Comparison of ENCODE assay signal across 9 mouse cellular contexts in genomic region chr1:36441101-36441500, GRCm38 (mm10). TPM values are rescaled to one million over a fixed set of nuclear protein-coding genes. Genes with fewer than 3 reads are reported as not detected.
DNase-seq lines count a peak whose midpoint lies in the region; ATAC-seq and TF ChIP-seq lines count a peak whose summit lies in the region.
"Had no signal": no experiment of that assay in that cellular context is flagged by ENCODE, and none has a peak within 500 bp of the region (broad histone marks: within the 10 kb centered on the region; RNA-seq: fewer than 3 reads in every experiment).

No protein-coding gene starts in this region.

- 0 out of 2 replicates have a peak, but pooled peaks cover 3% of the 10 kb centered on the region for H3K4me1 ChIP-seq in hindbrain, postnatal 0 days (ENCODE audit: insufficient read depth, low read length)
- H3K4me1 ChIP-seq in hindbrain, embryonic 13.5 days (replicated peaks), result peaks cover 16% of the 10 kb centered on the region
- peaks cover 8% of the 10 kb centered on the region for H3K4me1 ChIP-seq in neural tube, embryonic 15.5 days

- no peak for ATAC-seq in hindbrain, postnatal 0 days
- no peak for ATAC-seq in hindbrain, embryonic 13.5 days (ENCODE audit: low FRiP score)
- no peak for ATAC-seq in neural tube, embryonic 15.5 days (ENCODE audit: low FRiP score)
- ATAC-seq in inflammation-experienced regulatory T-cells, adult 6 months, result no peak

- H3K4me2 ChIP-seq in hindbrain, postnatal 0 days (ENCODE audit: low read depth, low read length), result no peak overlapping the region
- H3K4me2 ChIP-seq in hindbrain, embryonic 13.5 days, result no peak overlapping the region
- no peak overlapping the region for H3K4me2 ChIP-seq in neural tube, embryonic 15.5 days
- H3K4me2 ChIP-seq: lung, embryonic 15.5 days had no signal

- TF ChIP-seq CTCF in hindbrain, postnatal 0 days (IDR thresholded peaks at IDR 0.05; ENCODE audit: low read depth), result no peak

- DNase-seq in hindbrain, postnatal 0 days (ENCODE audit: low spot score), result peak; percentile 10
- DNase-seq in cerebellum, adult 11 months, result peak; percentile 41
- DNase-seq in heart, adult 9 months (ENCODE audit: low spot score in 2 of 2), result peak; percentile 62 to 70
- DNase-seq in lung, postnatal 10 days, result peak; percentile 66
- no peak for DNase-seq in yolk sac, embryonic 10.5 days (ENCODE audit: low spot score)

- WGBS in hindbrain, postnatal 0 days, result 43% methylated on average over 4 of the region's 4 CpGs
- 78% methylated on average over 4 of the region's 4 CpGs for WGBS in hindbrain, embryonic 13.5 days
- WGBS in neural tube, embryonic 15.5 days, result 78% methylated on average over 4 of the region's 4 CpGs

- no peak overlapping the region for H3K27ac ChIP-seq in hindbrain, postnatal 0 days
- no peak overlapping the region for H3K27ac ChIP-seq in hindbrain, embryonic 13.5 days
- H3K27ac ChIP-seq in neural tube, embryonic 15.5 days (replicated peaks), result no peak overlapping the region
- H3K27ac ChIP-seq: lung, embryonic 15.5 days had no signal

- no peak overlapping the region for H3K4me3 ChIP-seq in hindbrain, postnatal 0 days (ENCODE audit: low read length)
- H3K4me3 ChIP-seq in hindbrain, embryonic 13.5 days, result no peak overlapping the region
- no peak overlapping the region for H3K4me3 ChIP-seq in neural tube, embryonic 15.5 days (replicated peaks)
- H3K4me3 ChIP-seq: lung, embryonic 15.5 days had no signal

- H3K27me3 ChIP-seq in hindbrain, postnatal 0 days (ENCODE audit: insufficient read depth, low read length), result no peaks in the 10 kb centered on the region
- H3K27me3 ChIP-seq in hindbrain, embryonic 13.5 days, result no peaks in the 10 kb centered on the region
- no peaks in the 10 kb centered on the region for H3K27me3 ChIP-seq in neural tube, embryonic 15.5 days (replicated peaks)
- H3K27me3 ChIP-seq: lung, embryonic 15.5 days had no signal

- H3K36me3 ChIP-seq in hindbrain, postnatal 0 days (ENCODE audit: insufficient read depth, low read length), result peaks cover 32% of the 10 kb centered on the region
- peaks cover 54% of the 10 kb centered on the region for H3K36me3 ChIP-seq in hindbrain, embryonic 13.5 days
- H3K36me3 ChIP-seq in neural tube, embryonic 15.5 days, result peaks cover 40% of the 10 kb centered on the region

- H3K9ac ChIP-seq in hindbrain, postnatal 0 days (replicated peaks; ENCODE audit: low read length), result no peak overlapping the region
- no peak overlapping the region for H3K9ac ChIP-seq in hindbrain, embryonic 13.5 days
- H3K9ac ChIP-seq in neural tube, embryonic 15.5 days (replicated peaks), result no peak overlapping the region
- H3K9ac ChIP-seq: lung, embryonic 15.5 days had no signal

- H3K9me3 ChIP-seq in hindbrain, postnatal 0 days (ENCODE audit: low read length), result no peaks in the 10 kb centered on the region
- no peaks in the 10 kb centered on the region for H3K9me3 ChIP-seq in hindbrain, embryonic 13.5 days
- no peaks in the 10 kb centered on the region for H3K9me3 ChIP-seq in neural tube, embryonic 15.5 days (replicated peaks)
- H3K9me3 ChIP-seq: lung, embryonic 15.5 days had no signal

RNA-seq across cellular contexts. Expression of gene Lman2l, which starts 4.0 kb away (rescaled TPM):
- total RNA-seq in hindbrain, postnatal 0 days (2014; rRNA removed), result 20.4 and 21.6 TPM in 2 replicates
- polyA plus RNA-seq in hindbrain, postnatal 0 days (2015; fragmentation: Nextera tagmentation; extraction: Ambion mirVana), result 42.6 and 45.5 TPM in 2 replicates
- 70.4 and 71.1 TPM in 2 replicates for polyA plus RNA-seq in hindbrain, embryonic 13.5 days (2015; fragmentation: Nextera tagmentation; extraction: Ambion mirVana)
- 69.4 and 73.6 TPM in 2 replicates for polyA plus RNA-seq in neural tube, embryonic 15.5 days (2015; fragmentation: Nextera tagmentation; extraction: Ambion mirVana)
- 10 to 100 TPM in 2 of 3 experiments, 1 to 10 TPM in 1; 7.9 to 12.0 (median 11.4) TPM for polyA plus RNA-seq in inflammation-experienced regulatory T-cells, adult 6 months (2017; shearing (Covaris generic))

RNA-seq across cellular contexts. Expression of gene Cnnm4, which starts 30.3 kb away (rescaled TPM):
- total RNA-seq in hindbrain, postnatal 0 days (2014; rRNA removed), result 18.5 and 19.6 TPM in 2 replicates
- polyA plus RNA-seq in hindbrain, postnatal 0 days (2015; fragmentation: Nextera tagmentation; extraction: Ambion mirVana), result 9.6 and 10.0 TPM in 2 replicates
- 8.9 and 9.7 TPM in 2 replicates for polyA plus RNA-seq in hindbrain, embryonic 13.5 days (2015; fragmentation: Nextera tagmentation; extraction: Ambion mirVana)
- polyA plus RNA-seq in neural tube, embryonic 15.5 days (2015; fragmentation: Nextera tagmentation; extraction: Ambion mirVana), result 10.6 and 15.0 TPM in 2 replicates
- polyA plus RNA-seq in inflammation-experienced regulatory T-cells, adult 6 months (2017; shearing (Covaris generic)), result 10 to 100 TPM; 11.5 to 13.9 (median 12.1) TPM
